In genomic region chr5:5330926-5331460, GRCm38 (mm10) we compare ENCODE assay signal across 22 mouse cellular contexts.
A peak's percentile ranks its signal among the peaks of the same experiment; 100 is the strongest.
DNase-seq lines count a peak whose midpoint lies in the region; ATAC-seq and TF ChIP-seq lines count a peak whose summit lies in the region.
"Had no signal": no experiment of that assay in that cellular context is flagged by ENCODE, and none has a peak within 500 bp of the region (broad histone marks: within the 10 kb centered on the region; RNA-seq: fewer than 3 reads in every experiment).

No protein-coding gene starts in this region.

- ATAC-seq in embryonic facial prominence, embryonic 14.5 days (ENCODE audit: low read depth): peak; percentile 37; the same call in 1 of the 2 replicates
- ATAC-seq in hindbrain, postnatal 0 days: peak; percentile 7; the same call in 1 of the 2 replicates
- no peak for ATAC-seq in hindbrain, embryonic 12.5 days (ENCODE audit: low FRiP score)
- ATAC-seq: forebrain, embryonic 14.5 days; intestine, embryonic 16.5 days had no signal

- TF ChIP-seq CTCF in hindbrain, postnatal 0 days (IDR thresholded peaks at IDR 0.05; ENCODE audit: low read depth): no peak

- no peaks in the 10 kb centered on the region for H3K27me3 ChIP-seq in embryonic facial prominence, embryonic 14.5 days (replicated peaks; ENCODE audit: control insufficient read depth, insufficient read depth, low read length)
- H3K27me3 ChIP-seq in embryonic facial prominence, embryonic 10.5 days (replicated peaks; ENCODE audit: low read depth, poor library complexity, severe bottlenecking): no peaks in the 10 kb centered on the region
- H3K27me3 ChIP-seq in hindbrain, postnatal 0 days (ENCODE audit: insufficient read depth, low read length): no peaks in the 10 kb centered on the region
- no peaks in the 10 kb centered on the region for H3K27me3 ChIP-seq in hindbrain, embryonic 12.5 days
- H3K27me3 ChIP-seq: CH12.LX; embryonic facial prominence, embryonic 15.5 days; heart, embryonic 15.5 days; hindbrain, embryonic 13.5 days had no signal

- H3K27ac ChIP-seq in embryonic facial prominence, embryonic 14.5 days (replicated peaks; ENCODE audit: low read depth, low read length): no peak overlapping the region
- no peak overlapping the region for H3K27ac ChIP-seq in embryonic facial prominence, embryonic 10.5 days (replicated peaks)
- no peak overlapping the region for H3K27ac ChIP-seq in hindbrain, postnatal 0 days
- no peak overlapping the region for H3K27ac ChIP-seq in hindbrain, embryonic 12.5 days
- H3K27ac ChIP-seq: embryonic facial prominence, embryonic 15.5 days; forebrain, embryonic 10.5 days; heart, embryonic 15.5 days; hindbrain, embryonic 13.5 days had no signal

- WGBS in embryonic facial prominence, embryonic 14.5 days: 64% methylated on average over 10 of the region's 10 CpGs
- 70% methylated on average over 10 of the region's 10 CpGs for WGBS in embryonic facial prominence, embryonic 10.5 days
- WGBS in hindbrain, postnatal 0 days: 50% methylated on average over 10 of the region's 10 CpGs
- 70% methylated on average over 10 of the region's 10 CpGs for WGBS in hindbrain, embryonic 12.5 days

- H3K4me3 ChIP-seq in embryonic facial prominence, embryonic 14.5 days (ENCODE audit: low read depth, low read length): no peak overlapping the region
- H3K4me3 ChIP-seq in embryonic facial prominence, embryonic 10.5 days: no peak overlapping the region
- no peak overlapping the region for H3K4me3 ChIP-seq in hindbrain, postnatal 0 days (ENCODE audit: low read length)
- H3K4me3 ChIP-seq in hindbrain, embryonic 12.5 days: no peak overlapping the region
- H3K4me3 ChIP-seq: embryonic facial prominence, embryonic 15.5 days; erythroblast, embryonic 14.5 days; forebrain, embryonic 10.5 days; heart, embryonic 15.5 days; hindbrain, embryonic 13.5 days had no signal

- H3K9ac ChIP-seq in embryonic facial prominence, embryonic 14.5 days (ENCODE audit: low read depth, low read length): no peak overlapping the region
- no peak overlapping the region for H3K9ac ChIP-seq in hindbrain, postnatal 0 days (replicated peaks; ENCODE audit: low read length)
- no peak overlapping the region for H3K9ac ChIP-seq in hindbrain, embryonic 12.5 days
- H3K9ac ChIP-seq: embryonic facial prominence, embryonic 15.5 days; heart, embryonic 15.5 days; hindbrain, embryonic 13.5 days had no signal

- H3K36me3 ChIP-seq in embryonic facial prominence, embryonic 14.5 days (ENCODE audit: control insufficient read depth, insufficient read depth, low read length): no peaks in the 10 kb centered on the region
- peaks cover 6% of the 10 kb centered on the region for H3K36me3 ChIP-seq in embryonic facial prominence, embryonic 10.5 days (replicated peaks)
- H3K36me3 ChIP-seq in hindbrain, postnatal 0 days (ENCODE audit: insufficient read depth, low read length): no peaks in the 10 kb centered on the region
- 0 out of 2 replicates have a peak, but pooled peaks cover 3% of the 10 kb centered on the region for H3K36me3 ChIP-seq in hindbrain, embryonic 12.5 days
- H3K36me3 ChIP-seq: embryonic facial prominence, embryonic 15.5 days; forebrain, embryonic 10.5 days; heart, embryonic 15.5 days; hindbrain, embryonic 13.5 days had no signal

- no peaks in the 10 kb centered on the region for H3K9me3 ChIP-seq in embryonic facial prominence, embryonic 14.5 days (ENCODE audit: control insufficient read depth, low read length)
- H3K9me3 ChIP-seq in embryonic facial prominence, embryonic 10.5 days: no peaks in the 10 kb centered on the region
- no peaks in the 10 kb centered on the region for H3K9me3 ChIP-seq in hindbrain, postnatal 0 days (ENCODE audit: low read length)
- no peaks in the 10 kb centered on the region for H3K9me3 ChIP-seq in hindbrain, embryonic 12.5 days (replicated peaks)
- H3K9me3 ChIP-seq: embryonic facial prominence, embryonic 15.5 days; forebrain, embryonic 10.5 days; heart, embryonic 15.5 days; hindbrain, embryonic 13.5 days had no signal

- DNase-seq in embryonic facial prominence, embryonic 14.5 days (ENCODE audit: low spot score): peak; percentile 23
- DNase-seq in embryonic facial prominence, embryonic 10.5 days (ENCODE audit: low spot score): no peak
- DNase-seq in hindbrain, postnatal 0 days (ENCODE audit: low spot score): no peak
- DNase-seq in Muller cell, postnatal 12 days (ENCODE audit: inconsistent ontology term): peak; percentile 67
- DNase-seq in retina, postnatal 1 day: peak; percentile 79
- DNase-seq: adrenal gland, adult 2 months; adrenal gland, postnatal 25 days; cerebellum, adult 2 months; cerebellum, postnatal 36 days; gastrocnemius, postnatal 36 days; heart, adult 18-20 months; heart, postnatal 36 days had no signal

- no peaks in the 10 kb centered on the region for H3K4me1 ChIP-seq in embryonic facial prominence, embryonic 14.5 days (ENCODE audit: control insufficient read depth, insufficient read depth, low read length)
- no peaks in the 10 kb centered on the region for H3K4me1 ChIP-seq in embryonic facial prominence, embryonic 10.5 days
- no peaks in the 10 kb centered on the region for H3K4me1 ChIP-seq in hindbrain, postnatal 0 days (ENCODE audit: insufficient read depth, low read length)
- H3K4me1 ChIP-seq in hindbrain, embryonic 12.5 days: no peaks in the 10 kb centered on the region
- H3K4me1 ChIP-seq: embryonic facial prominence, embryonic 15.5 days; forebrain, embryonic 10.5 days; hindbrain, embryonic 13.5 days had no signal

- H3K4me2 ChIP-seq in embryonic facial prominence, embryonic 14.5 days (ENCODE audit: low read depth, low read length): no peak overlapping the region
- no peak overlapping the region for H3K4me2 ChIP-seq in hindbrain, postnatal 0 days (ENCODE audit: low read depth, low read length)
- H3K4me2 ChIP-seq in hindbrain, embryonic 12.5 days (replicated peaks): no peak overlapping the region
- H3K4me2 ChIP-seq: embryonic facial prominence, embryonic 15.5 days; heart, embryonic 11.5 days; heart, embryonic 15.5 days; hindbrain, embryonic 13.5 days had no signal

Comparison
In these comparisons a context has a peak if more than half of its experiments do, and no peak if none do; other contexts are left out.
1. DNase-seq: peak in embryonic facial prominence, embryonic 14.5 days (single experiment), Muller cell, postnatal 12 days (single experiment) and retina, postnatal 1 day (single experiment); none in embryonic facial prominence, embryonic 10.5 days (single experiment) and hindbrain, postnatal 0 days (single experiment).